ENCODE assay signal across 12 mouse cellular contexts in the genomic region with DNA sequence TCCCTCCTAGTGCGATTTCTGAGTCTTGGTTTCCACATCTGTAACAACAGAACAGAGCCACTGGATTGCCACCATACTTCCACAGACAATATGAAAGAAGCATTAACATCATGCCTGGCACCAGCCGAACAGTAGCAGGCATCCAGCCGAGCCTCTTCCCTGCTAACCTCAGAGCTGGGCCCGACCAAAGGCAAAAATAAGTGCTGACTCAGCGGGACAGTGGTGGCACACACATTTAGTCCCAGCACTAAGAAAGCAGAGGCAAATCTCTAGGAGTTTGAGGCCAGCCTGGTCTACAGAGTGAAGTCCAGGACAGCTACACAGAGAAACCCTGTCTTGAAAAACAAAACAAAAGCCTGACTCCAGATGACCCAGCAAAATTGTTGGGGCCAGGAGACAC.
"Had no signal": no experiment of that assay in that cellular context is flagged by ENCODE, and none has a peak within 500 bp of the region (broad histone marks: within the 10 kb centered on the region; RNA-seq: fewer than 3 reads in every experiment).

No protein-coding gene starts in this region.

- H3K4me1 ChIP-seq: limb, embryonic 15.5 days had no signal

- ATAC-seq: inflammation-experienced regulatory T-cells, adult 6 months; intestine, postnatal 0 days; midbrain, embryonic 16.5 days had no signal

- H3K9ac ChIP-seq: limb, embryonic 15.5 days; lung, embryonic 15.5 days; neural tube, embryonic 13.5 days had no signal

- H3K36me3 ChIP-seq: limb, embryonic 15.5 days; lung, embryonic 15.5 days; neural tube, embryonic 13.5 days had no signal

- H3K9me3 ChIP-seq: limb, embryonic 15.5 days; lung, embryonic 15.5 days; neural tube, embryonic 13.5 days had no signal

- H3K27ac ChIP-seq: limb, embryonic 15.5 days; lung, embryonic 15.5 days; neural tube, embryonic 13.5 days had no signal

- H3K27me3 ChIP-seq: limb, embryonic 15.5 days; lung, embryonic 15.5 days; neural tube, embryonic 13.5 days had no signal

- DNase-seq: kidney, adult 8-10 months; lung, postnatal 14 days; right cerebral cortex, postnatal 14 days; thymus, adult 18-20 months; thymus, postnatal 25 days had no signal

- H3K4me3 ChIP-seq: limb, embryonic 15.5 days; lung, embryonic 15.5 days; neural tube, embryonic 13.5 days had no signal

- H3K4me2 ChIP-seq: limb, embryonic 15.5 days; lung, embryonic 15.5 days; midbrain, embryonic 11.5 days; neural tube, embryonic 13.5 days had no signal
